Mouse (Mus musculus) liver, adult 2 months (tissue): ENCODE results near the gene Usp22. TPM values are rescaled to one million over a fixed set of nuclear protein-coding genes. Genes with fewer than 3 reads are reported as not detected.
A peak's percentile ranks its signal among the peaks of the same experiment; 100 is the strongest.

Experiments used
- DNase-seq: peaks from one replicate; pipeline ENCODE4 v3.0.0-alpha.2; 2011; ENCODE audit warnings: low read depth, low spot score; ENCODE audit errors: extremely low read depth
- H3K27ac ChIP-seq: fragments of 200-500 bp; replicated peaks from 2 replicates; pipeline ENCODE4 v1.5.1; 2012; ENCODE audit warnings: low read depth, mild to moderate bottlenecking, control low read depth, inconsistent platforms, low read length; ENCODE audit not compliant: insufficient read depth
- H3K27me3 ChIP-seq: fragments of 200-500 bp; 2 replicates; pipeline ENCODE4 v1.6.1; 2012; ENCODE audit warnings: mild to moderate bottlenecking, moderate library complexity, low read length, inconsistent platforms; ENCODE audit not compliant: control insufficient read depth, insufficient read depth
- H3K36me3 ChIP-seq: fragments of 200-500 bp; 2 replicates; pipeline ENCODE4 v1.6.1; 2012; ENCODE audit warnings: low read length, inconsistent platforms; ENCODE audit not compliant: control insufficient read depth, insufficient read depth
- H3K4me1 ChIP-seq: fragments of 200-500 bp; 2 replicates; pipeline ENCODE4 v1.6.1; 2011; ENCODE audit warnings: low read length; ENCODE audit not compliant: control insufficient read depth, insufficient read depth
- H3K4me3 ChIP-seq: fragments of 200-500 bp; 2 replicates; pipeline ENCODE4 v1.5.1; 2011; ENCODE audit warnings: low read depth, mild to moderate bottlenecking, control low read depth, low read length, moderate library complexity; ENCODE audit not compliant: insufficient read depth
- H3K79me2 ChIP-seq: fragments of 200-500 bp; 2 replicates; pipeline ENCODE4 v1.6.1; 2012; ENCODE audit warnings: inconsistent platforms, mild to moderate bottlenecking, low read length, moderate library complexity; ENCODE audit not compliant: control insufficient read depth, insufficient read depth
- H3K9ac ChIP-seq: fragments of 200-500 bp; 2 replicates; pipeline ENCODE4 v1.6.1; 2012; ENCODE audit warnings: low read depth, mild to moderate bottlenecking, control low read depth, inconsistent platforms, low read length
- CTCF ChIP-seq: fragments of 200-500 bp; IDR thresholded peaks from 2 replicates; pipeline ENCODE4 v1.5.1; 2011; ENCODE audit warnings: low read depth, low read length, control low read depth
- POLR2A ChIP-seq: fragments of 200-500 bp; IDR thresholded peaks from 2 replicates; pipeline ENCODE4 v1.6.1; 2011; ENCODE audit warnings: low read length, control low read depth; ENCODE audit not compliant: insufficient read depth; ENCODE audit errors: extremely low read depth
- WGBS: fragments of 180-500 bp; shearing (Covaris S2); methylation state at CpG from one replicate; pipeline ENCODE4 v1.1.7; 2018; 5-methylcytosine and 5-hydroxymethylcytosine counted together
- polyA plus RNA-seq: library from polyadenylated mRNA; depleted of rRNA; stranded (reverse); fragments of >200 nt; gene quantifications from 2 replicates; pipeline ENCODE4 v1.2.3, GENCODE M21; 2012
- total RNA-seq: library from RNA; depleted of rRNA; stranded (reverse); fragments of >200 nt; gene quantifications from 2 replicates; pipeline ENCODE4 v1.2.3, GENCODE M21; 2014

Gene Usp22
- total and polyA plus RNA-seq, 2 experiments = 13.6 to 15.7 TPM

- H3K4me1 ChIP-seq = no peaks in the 10 kb centered on the region
- no peak for DNase-seq
- 86% methylated on average over 2 of the region's 2 CpGs for WGBS
- peak; percentile 28; the same call in 1 of the 2 replicates for TF ChIP-seq CTCF
- no peak for TF ChIP-seq POLR2A
- no peak overlapping the region for H3K9ac ChIP-seq
- no peak overlapping the region for H3K27ac ChIP-seq
- H3K4me3 ChIP-seq = no peak overlapping the region
- no peaks in the 10 kb centered on the region for H3K27me3 ChIP-seq
- H3K79me2 ChIP-seq = no peaks in the 10 kb centered on the region
- H3K36me3 ChIP-seq = peaks cover 48% of the 10 kb centered on the region
Measured at GRCm38 (mm10) chr11:61155727-61156126, 19.1 kb downstream of the Usp22 start.

- no peaks in the 10 kb centered on the region for H3K4me1 ChIP-seq
- no peak for TF ChIP-seq POLR2A
- TF ChIP-seq CTCF = no peak
- 79% methylated on average over 6 of the region's 6 CpGs for WGBS
- no peak overlapping the region for H3K4me3 ChIP-seq
- no peaks in the 10 kb centered on the region for H3K79me2 ChIP-seq
- no peak for DNase-seq
- no peak overlapping the region for H3K27ac ChIP-seq
- H3K9ac ChIP-seq = no peak overlapping the region
- H3K36me3 ChIP-seq = peaks cover 17% of the 10 kb centered on the region
- H3K27me3 ChIP-seq = peaks cover 10% of the 10 kb centered on the region
Measured at GRCm38 (mm10) chr11:61150233-61151001, 24.4 kb downstream of the Usp22 start.

DNA sequence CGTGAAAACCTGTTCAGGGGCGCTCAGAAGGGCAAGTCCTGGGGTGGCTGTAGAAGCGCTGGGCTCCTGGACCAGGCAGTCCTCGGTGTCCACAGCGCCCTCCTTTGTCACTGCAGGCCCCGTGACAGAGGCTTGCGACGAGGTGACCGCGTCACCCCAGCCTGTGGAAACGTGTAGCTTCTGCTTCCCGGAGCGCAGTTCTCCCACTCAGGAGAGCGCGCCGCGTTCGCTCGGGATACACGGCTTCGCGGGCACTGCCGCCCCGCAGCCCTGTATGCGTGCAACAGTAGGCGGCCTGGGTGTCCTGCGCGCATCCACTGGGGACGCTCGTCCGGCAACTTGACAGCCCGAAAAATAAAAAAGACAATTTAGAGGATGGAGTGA lies 27.6 kb downstream of the Usp22 start:
- WGBS = 8% methylated on average over 32 of the region's 32 CpGs
- Histone ChIP-seq H3K9ac (no peak overlapping the region), H3K4me3 (no peak overlapping the region; the same call in 1 of the 2 replicates), H3K36me3 (no peaks in the 10 kb centered on the region), H3K27me3 (peaks cover 10% of the 10 kb centered on the region), H3K4me1 (no peaks in the 10 kb centered on the region), H3K27ac (no peak overlapping the region), H3K79me2 (no peaks in the 10 kb centered on the region)
- TF ChIP-seq CTCF (no peak), POLR2A (no peak)
- DNase-seq = no peak

GRCm38 (mm10) chr11:61146645-61147299 lies 28.1 kb downstream of the Usp22 start:
- Histone ChIP-seq H3K27ac (no peak overlapping the region), H3K79me2 (no peaks in the 10 kb centered on the region), H3K4me1 (no peaks in the 10 kb centered on the region), H3K4me3 (no peak overlapping the region; the same call in 1 of the 2 replicates), H3K9ac (no peak overlapping the region), H3K27me3 (peaks cover 10% of the 10 kb centered on the region), H3K36me3 (no peaks in the 10 kb centered on the region)
- peak; percentile 6 for DNase-seq
- WGBS = 27% methylated on average over 20 of the region's 20 CpGs
- TF ChIP-seq CTCF = 0 out of 2 replicates have a peak, but pooled peaks have one; percentile 29
- TF ChIP-seq POLR2A = no peak

- no peak overlapping the region for H3K27ac ChIP-seq
- H3K4me3 ChIP-seq = no peak overlapping the region
- DNase-seq = no peak
- H3K4me1 ChIP-seq = no peaks in the 10 kb centered on the region
- WGBS = 84% methylated on average over 8 of the region's 8 CpGs
- H3K79me2 ChIP-seq = no peaks in the 10 kb centered on the region
- TF ChIP-seq POLR2A (no peak), CTCF (no peak)
- H3K36me3 ChIP-seq = no peaks in the 10 kb centered on the region
- H3K9ac ChIP-seq = no peak overlapping the region
- H3K27me3 ChIP-seq = peaks cover 10% of the 10 kb centered on the region
Measured at GRCm38 (mm10) chr11:61145551-61145950, 29.3 kb downstream of the Usp22 start.
